Mouse (Mus musculus) gastrocnemius, postnatal 14 days (tissue): Measurements from ENCODE around the gene Efna3. TPM values are rescaled to one million over a fixed set of nuclear protein-coding genes. Genes with fewer than 3 reads are reported as not detected.

Experiments used
- DNase-seq: peaks from one replicate; pipeline ENCODE4 v3.0.0; 2021; ENCODE audit warnings: mixed read lengths
- intact Hi-C: fragments of 180-260 bp; cut with DNase I; formaldehyde crosslinking; loops from one replicate; pipeline ENCODE4 v1.15.1; 2025; ENCODE audit warnings: low total_unique reads
- total RNA-seq, 2 experiments: library from RNA; stranded (reverse); gene quantifications; 2 replicates each; pipeline ENCODE4 v1.2.3; 2021

Gene Efna3
- total RNA-seq, 2 experiments from 2014 or later: not detected

DNA sequence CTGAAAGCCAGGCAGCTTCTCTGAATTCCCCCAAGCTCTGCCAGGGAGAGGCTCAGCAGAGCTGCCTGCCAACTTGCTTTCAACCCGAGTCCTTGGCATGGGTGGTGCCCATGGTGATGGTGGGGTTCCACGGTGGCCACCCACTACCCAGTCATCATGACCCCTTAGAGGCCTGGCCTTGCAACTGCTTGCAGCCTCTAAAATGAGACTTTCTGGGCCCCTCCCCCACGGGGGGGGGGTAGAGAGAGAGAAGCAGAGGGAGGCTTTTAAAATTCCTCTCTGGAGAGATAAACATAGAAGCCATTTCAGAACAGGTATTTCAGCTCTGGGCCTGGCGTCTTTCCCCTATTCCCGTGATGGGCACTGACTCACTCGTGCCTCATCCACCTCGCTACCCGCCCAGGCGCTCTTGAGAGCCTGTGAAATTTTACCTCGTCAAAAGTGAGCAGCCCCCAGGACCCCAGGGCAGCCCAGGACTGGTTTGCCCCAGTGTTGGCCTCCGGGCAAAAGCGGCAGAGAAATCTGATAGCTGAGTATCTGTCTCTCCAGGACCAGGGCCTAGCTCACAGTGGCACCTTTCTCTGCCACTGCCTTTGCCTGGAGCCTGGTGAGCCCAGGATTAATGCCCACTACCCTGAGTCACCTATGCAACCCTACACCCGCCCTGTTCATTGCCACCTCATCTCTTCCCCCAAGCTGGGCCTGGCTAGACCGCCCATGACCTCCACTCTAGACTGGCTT is 45.3 kb downstream of the Efna3 start:
- peak; percentile 52 for DNase-seq
- intact Hi-C loops: no loop called here

GRCm38 (mm10) chr3:89276061-89276460 is 46.7 kb downstream of the Efna3 start:
- intact Hi-C loops: no loop called here

GRCm38 (mm10) chr3:89271760-89272159 is 51.0 kb downstream of the Efna3 start:
- no peak for DNase-seq
- intact Hi-C loops: no loop called here

More at GRCm38 (mm10) chr3:89276061-89276460, 46.7 kb downstream of the Efna3 start:
- no peak for DNase-seq

GRCm38 (mm10) chr3:89270891-89271290 is 51.9 kb downstream of the Efna3 start:
- intact Hi-C loops: no loop called here
- peak; percentile 57 for DNase-seq

GRCm38 (mm10) chr3:89270051-89270755 is 52.6 kb downstream of the Efna3 start, which contains the start of gene Slc50a1:
TSS of gene Slc50a1 (minus strand) at chr3:89270570.
- intact Hi-C loops: no loop called here
- DNase-seq: peak; percentile 93

DNA sequence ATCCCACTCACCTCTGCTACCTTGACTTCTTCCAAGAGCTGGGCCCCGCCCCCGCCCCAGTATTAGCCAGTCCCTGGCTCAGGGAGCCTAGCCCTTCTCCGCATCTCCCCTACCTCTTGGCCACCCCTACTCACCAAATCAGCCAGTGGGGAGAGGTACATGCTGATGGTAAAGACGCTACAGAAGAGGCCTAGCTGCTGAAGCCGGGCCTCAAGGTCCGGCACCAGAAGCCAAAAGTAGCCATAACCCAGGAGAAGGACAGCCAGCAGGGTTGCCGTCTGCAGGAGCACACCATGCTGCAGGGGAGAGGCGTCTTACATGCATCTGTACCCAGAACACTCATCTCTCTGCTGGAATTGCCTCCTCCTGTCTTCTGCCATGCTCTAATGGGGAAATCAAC is 53.8 kb downstream of the Efna3 start:
- intact Hi-C loops: no loop called here
- DNase-seq: no peak

DNA sequence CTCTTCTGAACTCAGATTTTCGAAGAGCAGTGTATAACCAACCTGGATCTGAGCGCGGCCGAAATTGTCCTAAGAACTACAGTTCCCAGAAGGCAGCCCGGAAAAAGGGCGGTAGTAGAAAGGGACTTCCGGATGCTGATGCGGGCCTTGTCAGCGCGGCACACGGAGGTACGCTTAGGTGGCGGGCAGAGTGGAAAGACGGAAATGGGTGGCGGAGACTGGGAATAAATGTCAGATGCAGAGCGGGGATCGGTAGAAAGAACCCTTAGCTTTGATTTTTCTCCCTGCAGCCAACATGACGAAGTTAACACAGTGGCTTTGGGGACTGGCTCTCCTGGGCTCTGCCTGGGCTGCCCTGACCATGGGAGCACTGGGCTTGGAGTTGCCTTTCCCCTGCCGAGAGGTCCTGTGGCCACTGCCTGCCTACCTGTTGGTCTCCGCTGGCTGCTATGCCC is 56.3 kb downstream of the Efna3 start:
- DNase-seq: peak; percentile 72
- intact Hi-C loops: no loop called here

Other genes with a start within 250 kb of the Efna3 start
- gene Rusc1, start 229.7 kb downstream of the Efna3 start, total RNA-seq: 10 to 100 TPM; 10.3 TPM
- gene Gm43738, start 221.9 kb downstream of the Efna3 start, total RNA-seq: not detected
- 10 to 100 TPM; 24.7 to 30.7 TPM for gene Fdps, start 221.0 kb downstream of the Efna3 start, total RNA-seq
- gene Pklr, start 186.8 kb downstream of the Efna3 start, total RNA-seq: not detected
- under 1 TPM; 0.41 to 0.42 TPM for gene Hcn3, start 162.8 kb downstream of the Efna3 start, total RNA-seq
- 10 to 100 TPM; 18.2 to 18.6 TPM for gene Clk2, start 158.2 kb downstream of the Efna3 start, total RNA-seq
- gene Scamp3, start 145.5 kb downstream of the Efna3 start, total RNA-seq: 10 to 100 TPM; 32.1 to 35.6 TPM
- 10 to 100 TPM; 10.7 to 12.6 TPM for gene Fam189b, start 139.8 kb downstream of the Efna3 start, total RNA-seq
- 10 to 100 TPM; 19.5 to 20.7 TPM for gene Gba, start 120.0 kb downstream of the Efna3 start, total RNA-seq
- 10 to 100 TPM; 27.8 to 37.9 TPM for gene Thbs3, start 107.8 kb downstream of the Efna3 start, total RNA-seq
- gene Mtx1, start 95.9 kb downstream of the Efna3 start, total RNA-seq: 10 to 100 TPM; 42.4 to 52.2 TPM
- under 1 TPM; 0.21 to 0.22 TPM for gene Muc1, start 93.9 kb downstream of the Efna3 start, total RNA-seq
- 10 to 100 TPM; 74.0 to 85.6 TPM for gene Krtcap2, start 77.0 kb downstream of the Efna3 start, total RNA-seq
- under 1 TPM; 0.16 to 0.39 TPM for gene Trim46, start 76.7 kb downstream of the Efna3 start, total RNA-seq
- gene Dpm3, start 63.6 kb downstream of the Efna3 start, total RNA-seq: 10 to 100 TPM; 32.5 to 37.3 TPM
- 10 to 100 TPM; 14.2 to 14.6 TPM for gene Slc50a1, start 52.4 kb downstream of the Efna3 start, total RNA-seq
- gene Efna1, start 41.8 kb downstream of the Efna3 start, total RNA-seq: 10 to 100 TPM; 20.7 to 22.1 TPM
- under 1 TPM; 0.42 to 0.80 TPM for gene Efna4, start 15.1 kb upstream of the Efna3 start, total RNA-seq
- 10 to 100 TPM; 35.0 to 40.1 TPM for gene Adam15, start 27.0 kb upstream of the Efna3 start, total RNA-seq
- gene Dcst2, start 39.0 kb upstream of the Efna3 start, total RNA-seq: not detected
- gene Dcst1, start 42.3 kb upstream of the Efna3 start, total RNA-seq: not detected
- gene Zbtb7b, start 71.8 kb upstream of the Efna3 start, total RNA-seq: 10 to 100 TPM; 18.4 to 24.0 TPM
- gene Lenep, start 79.8 kb upstream of the Efna3 start, total RNA-seq: not detected
- 10 to 100 TPM; 30.9 to 33.4 TPM for gene Flad1, start 88.9 kb upstream of the Efna3 start, total RNA-seq
- gene Cks1b, start 95.4 kb upstream of the Efna3 start, total RNA-seq: 10 to 100 TPM in 1 of 2 experiments, 1 to 10 TPM in 1; 9.6 to 14.4 TPM
- gene Shc1, start 95.5 kb upstream of the Efna3 start, total RNA-seq: 10 to 100 TPM; 35.9 to 38.8 TPM
- 10 to 100 TPM; 10.8 to 13.6 TPM for gene Pygo2, start 107.2 kb upstream of the Efna3 start, total RNA-seq
- 100 to 1,000 TPM; 163 to 164 TPM for gene Pbxip1, start 113.7 kb upstream of the Efna3 start, total RNA-seq
- 1 to 10 TPM; 4.6 to 6.3 TPM for gene Pmvk, start 131.6 kb upstream of the Efna3 start, total RNA-seq
- gene Kcnn3, start 197.2 kb upstream of the Efna3 start, total RNA-seq: 1 to 10 TPM; 3.3 to 6.0 TPM